ENCODE assay signal across 13 mouse cellular contexts in genomic region chr2:135660816-135661215, GRCm38 (mm10). TPM values are rescaled to one million over a fixed set of nuclear protein-coding genes. Genes with fewer than 3 reads are reported as not detected.
DNase-seq lines count a peak whose midpoint lies in the region; ATAC-seq and TF ChIP-seq lines count a peak whose summit lies in the region.
"Had no signal": no experiment of that assay in that cellular context is flagged by ENCODE, and none has a peak within 500 bp of the region (broad histone marks: within the 10 kb centered on the region; RNA-seq: fewer than 3 reads in every experiment).

No protein-coding gene starts in this region.

- no peak for ATAC-seq in embryonic facial prominence, embryonic 14.5 days (ENCODE audit: low read depth)
- no peak for ATAC-seq in hindbrain, embryonic 12.5 days (ENCODE audit: low FRiP score)
- ATAC-seq in midbrain, embryonic 16.5 days: no peak

- H3K36me3 ChIP-seq in embryonic facial prominence, embryonic 14.5 days (ENCODE audit: control insufficient read depth, insufficient read depth, low read length): no peaks in the 10 kb centered on the region
- peaks cover 11% of the 10 kb centered on the region; the same call in 1 of the 2 replicates for H3K36me3 ChIP-seq in embryonic facial prominence, embryonic 10.5 days (replicated peaks)
- no peaks in the 10 kb centered on the region for H3K36me3 ChIP-seq in hindbrain, embryonic 12.5 days
- peaks cover 12% of the 10 kb centered on the region; the same call in 1 of the 2 replicates for H3K36me3 ChIP-seq in hindbrain, embryonic 10.5 days
- no peaks in the 10 kb centered on the region for H3K36me3 ChIP-seq in midbrain, embryonic 16.5 days (ENCODE audit: control insufficient read depth, insufficient read depth, low read length)

- no peak for DNase-seq in embryonic facial prominence, embryonic 14.5 days (ENCODE audit: low spot score)
- no peak for DNase-seq in embryonic facial prominence, embryonic 10.5 days (ENCODE audit: low spot score)
- DNase-seq in hindbrain, embryonic 10.5 days (ENCODE audit: low spot score): no peak
- no peak for DNase-seq in layer of hippocampus, adult 2 months (ENCODE audit: low spot score in 2 of 2)
- DNase-seq in urinary bladder, postnatal 25 days (ENCODE audit: low spot score): no peak
- DNase-seq: adrenal gland, postnatal 10 days; kidney, adult 18-20 months; liver; thymus, adult 18-20 months had no signal

- TF ChIP-seq CTCF in layer of hippocampus, adult 2 months (conservative IDR thresholded peaks at IDR 0.05): no peak

- no peak overlapping the region for H3K27ac ChIP-seq in embryonic facial prominence, embryonic 14.5 days (replicated peaks; ENCODE audit: low read depth, low read length)
- H3K27ac ChIP-seq in embryonic facial prominence, embryonic 10.5 days (replicated peaks): no peak overlapping the region
- no peak overlapping the region for H3K27ac ChIP-seq in hindbrain, embryonic 12.5 days
- no peak overlapping the region for H3K27ac ChIP-seq in hindbrain, embryonic 10.5 days
- H3K27ac ChIP-seq in brown adipose tissue, adult 24 weeks (replicated peaks; ENCODE audit: low read depth, low read length): peak overlapping the region; percentile 76
- H3K27ac ChIP-seq in midbrain, embryonic 16.5 days (ENCODE audit: low read length): no peak overlapping the region
- H3K27ac ChIP-seq in layer of hippocampus, adult 2 months: no peak overlapping the region

- H3K4me1 ChIP-seq in embryonic facial prominence, embryonic 14.5 days (ENCODE audit: control insufficient read depth, insufficient read depth, low read length): no peaks in the 10 kb centered on the region
- peaks cover 9% of the 10 kb centered on the region for H3K4me1 ChIP-seq in embryonic facial prominence, embryonic 10.5 days
- H3K4me1 ChIP-seq in hindbrain, embryonic 12.5 days: 0 out of 2 replicates have a peak, but pooled peaks cover 2% of the 10 kb centered on the region
- peaks cover 20% of the 10 kb centered on the region for H3K4me1 ChIP-seq in hindbrain, embryonic 10.5 days (replicated peaks)
- peaks cover 17% of the 10 kb centered on the region for H3K4me1 ChIP-seq in brown adipose tissue, adult 24 weeks (ENCODE audit: control insufficient read depth, insufficient read depth, insufficient read length, low read length)
- peaks cover 18% of the 10 kb centered on the region for H3K4me1 ChIP-seq in midbrain, embryonic 16.5 days (ENCODE audit: control insufficient read depth, insufficient read depth, low read length)

- H3K4me3 ChIP-seq in embryonic facial prominence, embryonic 14.5 days (ENCODE audit: low read depth, low read length): no peak overlapping the region
- no peak overlapping the region for H3K4me3 ChIP-seq in embryonic facial prominence, embryonic 10.5 days
- H3K4me3 ChIP-seq in hindbrain, embryonic 12.5 days: no peak overlapping the region
- H3K4me3 ChIP-seq in hindbrain, embryonic 10.5 days: no peak overlapping the region
- H3K4me3 ChIP-seq in brown adipose tissue, adult 24 weeks (ENCODE audit: insufficient read depth, low read depth, low read length): peak overlapping the region; percentile 51
- H3K4me3 ChIP-seq in midbrain, embryonic 16.5 days (ENCODE audit: low read depth, low read length): 0 out of 2 replicates have a peak overlapping the region, but pooled peaks have one; percentile 15
- no peak overlapping the region for H3K4me3 ChIP-seq in layer of hippocampus, adult 2 months

- no peak overlapping the region for H3K9ac ChIP-seq in embryonic facial prominence, embryonic 14.5 days (ENCODE audit: low read depth, low read length)
- H3K9ac ChIP-seq in hindbrain, embryonic 12.5 days: no peak overlapping the region
- H3K9ac ChIP-seq in midbrain, embryonic 16.5 days (ENCODE audit: low read depth, low read length): no peak overlapping the region

- H3K27me3 ChIP-seq in embryonic facial prominence, embryonic 14.5 days (replicated peaks; ENCODE audit: control insufficient read depth, insufficient read depth, low read length): no peaks in the 10 kb centered on the region
- no peaks in the 10 kb centered on the region for H3K27me3 ChIP-seq in embryonic facial prominence, embryonic 10.5 days (replicated peaks; ENCODE audit: low read depth, poor library complexity, severe bottlenecking)
- no peaks in the 10 kb centered on the region for H3K27me3 ChIP-seq in hindbrain, embryonic 12.5 days
- no peaks in the 10 kb centered on the region for H3K27me3 ChIP-seq in hindbrain, embryonic 10.5 days (ENCODE audit: insufficient read depth, poor library complexity, severe bottlenecking)
- no peaks in the 10 kb centered on the region for H3K27me3 ChIP-seq in midbrain, embryonic 16.5 days (ENCODE audit: control insufficient read depth, insufficient read depth, low read depth, low read length)

- H3K9me3 ChIP-seq in embryonic facial prominence, embryonic 14.5 days (ENCODE audit: control insufficient read depth, low read length): no peaks in the 10 kb centered on the region
- no peaks in the 10 kb centered on the region; the same call in 1 of the 2 replicates for H3K9me3 ChIP-seq in embryonic facial prominence, embryonic 10.5 days
- H3K9me3 ChIP-seq in hindbrain, embryonic 12.5 days (replicated peaks): no peaks in the 10 kb centered on the region
- 0 out of 2 replicates have a peak, but pooled peaks cover 3% of the 10 kb centered on the region for H3K9me3 ChIP-seq in hindbrain, embryonic 10.5 days
- H3K9me3 ChIP-seq in midbrain, embryonic 16.5 days (replicated peaks; ENCODE audit: control insufficient read depth, low read length, poor library complexity, severe bottlenecking): no peaks in the 10 kb centered on the region

- H3K4me2 ChIP-seq in embryonic facial prominence, embryonic 14.5 days (ENCODE audit: low read depth, low read length): peak overlapping the region; percentile 87; the same call in 1 of the 2 replicates
- peak overlapping the region; percentile 55; the same call in 1 of the 2 replicates for H3K4me2 ChIP-seq in hindbrain, embryonic 12.5 days (replicated peaks)
- H3K4me2 ChIP-seq in midbrain, embryonic 16.5 days (ENCODE audit: low read length): peak overlapping the region; percentile 48
- H3K4me2 ChIP-seq: heart, embryonic 11.5 days had no signal

- WGBS in embryonic facial prominence, embryonic 14.5 days: 54% methylated on average over 4 of the region's 4 CpGs
- WGBS in embryonic facial prominence, embryonic 10.5 days: 67% methylated on average over 4 of the region's 4 CpGs
- WGBS in hindbrain, embryonic 12.5 days: 63% methylated on average over 4 of the region's 4 CpGs
- WGBS in hindbrain, embryonic 10.5 days: 70% methylated on average over 4 of the region's 4 CpGs
- WGBS in midbrain, embryonic 16.5 days: 60% methylated on average over 4 of the region's 4 CpGs

RNA-seq across cellular contexts. Expression of gene Plcb4, which starts 2.0 kb away (rescaled TPM):
- 20.8 and 21.9 TPM in 2 replicates for polyA plus RNA-seq in embryonic facial prominence, embryonic 14.5 days (2014; fragmentation: Nextera tagmentation; extraction: Ambion mirVana)
- 13.2 and 16.1 TPM in 2 replicates for polyA plus RNA-seq in embryonic facial prominence, embryonic 10.5 days (2016; fragmentation: Nextera tagmentation; extraction: Ambion mirVana)
- polyA plus RNA-seq in hindbrain, embryonic 12.5 days (2016; fragmentation: Nextera tagmentation; extraction: Ambion mirVana): 29.8 and 34.4 TPM in 2 replicates
- 11.7 and 15.6 TPM in 2 replicates for polyA plus RNA-seq in hindbrain, embryonic 10.5 days (2016; fragmentation: Nextera tagmentation; extraction: Ambion mirVana)
- polyA plus RNA-seq in brown adipose tissue, adult 24 weeks (2012; ENCODE audit: insufficient read depth, insufficient read length, missing spikeins): 37.9 and 41.3 TPM in 2 replicates
- polyA plus RNA-seq in midbrain, embryonic 16.5 days (2015; fragmentation: Nextera tagmentation; extraction: Ambion mirVana): 44.4 and 51.4 TPM in 2 replicates
- total RNA-seq in layer of hippocampus, adult 2 months (2021): 10 to 100 TPM; 20.9 to 21.0 TPM

Comparison
In these comparisons a context has a peak if more than half of its experiments do, and no peak if none do; other contexts are left out.
1. H3K4me3 ChIP-seq: peak in brown adipose tissue, adult 24 weeks (single experiment) and midbrain, embryonic 16.5 days (single experiment); none in embryonic facial prominence, embryonic 14.5 days (single experiment), embryonic facial prominence, embryonic 10.5 days (single experiment), hindbrain, embryonic 12.5 days (single experiment), hindbrain, embryonic 10.5 days (single experiment) and layer of hippocampus, adult 2 months (single experiment).
2. Peak in every context shown above with its lines, with median percentiles within 50 percentile points of each other: H3K4me2 ChIP-seq.